Mouse (Mus musculus): Measurements from ENCODE around the gene Tlr9. TPM values are rescaled to one million over a fixed set of nuclear protein-coding genes. Genes with fewer than 3 reads are reported as not detected.

Tlr9 gene
- total RNA-seq, 2 experiments from 2014 or later, result 1.1 to 1.4 TPM

- intact Hi-C loops (cut with DNase I), result no loop called here
- peak in 1 of 2 experiments; percentile 71 for DNase-seq (ENCODE audit: extremely low spot score in 1 of 2, low spot score in 2 of 2)
Measured at GRCm38 (mm10) chr9:106226151-106226682, 3.8 kb downstream of the Tlr9 start.

- no peak for DNase-seq (ENCODE audit: extremely low spot score in 1 of 2, low spot score in 2 of 2)
- intact Hi-C loops (cut with DNase I), result no loop called here
Measured at GRCm38 (mm10) chr9:106227790-106228429, 5.5 kb downstream of the Tlr9 start.

- intact Hi-C loops (cut with DNase I), result no loop called here
- DNase-seq (ENCODE audit: extremely low spot score in 1 of 2, low spot score in 2 of 2), result no peak
Measured at GRCm38 (mm10) chr9:106230051-106230733, 7.8 kb downstream of the Tlr9 start.

- no peak for DNase-seq (ENCODE audit: extremely low spot score in 1 of 2, low spot score in 2 of 2)
- intact Hi-C loops (cut with DNase I), result no loop called here
Measured at GRCm38 (mm10) chr9:106230734-106231106, 8.3 kb downstream of the Tlr9 start.

- intact Hi-C loops (cut with DNase I), result no loop called here
- no peak for DNase-seq (ENCODE audit: extremely low spot score in 1 of 2, low spot score in 2 of 2)
Measured at GRCm38 (mm10) chr9:106231220-106231619, 8.8 kb downstream of the Tlr9 start.

- intact Hi-C loops (cut with DNase I), result no loop called here
- DNase-seq (ENCODE audit: extremely low spot score in 1 of 2, low spot score in 2 of 2), result no peak
Measured at GRCm38 (mm10) chr9:106231816-106232215, 9.4 kb downstream of the Tlr9 start.

- intact Hi-C loops (cut with DNase I), result no loop called here
Measured at GRCm38 (mm10) chr9:106232956-106233355, 10.6 kb downstream of the Tlr9 start.

GRCm38 (mm10) chr9:106233953-106234352 is 11.6 kb downstream of the Tlr9 start:
- intact Hi-C loops (cut with DNase I), result no loop called here
- DNase-seq (ENCODE audit: extremely low spot score in 1 of 2, low spot score in 2 of 2), result no peak

More at GRCm38 (mm10) chr9:106232956-106233355, 10.6 kb downstream of the Tlr9 start:
- no peak for DNase-seq (ENCODE audit: extremely low spot score in 1 of 2, low spot score in 2 of 2)

GRCm38 (mm10) chr9:106235194-106235830 is 12.9 kb downstream of the Tlr9 start:
- no peak for DNase-seq (ENCODE audit: extremely low spot score in 1 of 2, low spot score in 2 of 2)
- intact Hi-C loops (cut with DNase I), result no loop called here

- peak in 1 of 2 experiments; percentile 83 for DNase-seq (ENCODE audit: extremely low spot score in 1 of 2, low spot score in 2 of 2)
- intact Hi-C loops (cut with DNase I), result no loop called here
Measured at GRCm38 (mm10) chr9:106236156-106236817, 13.9 kb downstream of the Tlr9 start.

GRCm38 (mm10) chr9:106236818-106237211 is 14.4 kb downstream of the Tlr9 start:
- intact Hi-C loops (cut with DNase I), result no loop called here

GRCm38 (mm10) chr9:106237401-106237800 is 15.0 kb downstream of the Tlr9 start:
- DNase-seq (ENCODE audit: extremely low spot score in 1 of 2, low spot score in 2 of 2), result no peak
- intact Hi-C loops (cut with DNase I), result no loop called here

More at GRCm38 (mm10) chr9:106236818-106237211, 14.4 kb downstream of the Tlr9 start:
- DNase-seq (ENCODE audit: extremely low spot score in 1 of 2, low spot score in 2 of 2), result no peak

GRCm38 (mm10) chr9:106237878-106238277 is 15.5 kb downstream of the Tlr9 start:
- no peak for DNase-seq (ENCODE audit: extremely low spot score in 1 of 2, low spot score in 2 of 2)
- intact Hi-C loops (cut with DNase I), result no loop called here

GRCm38 (mm10) chr9:106241541-106242164 is 19.3 kb downstream of the Tlr9 start:
- DNase-seq (ENCODE audit: extremely low spot score in 1 of 2, low spot score in 2 of 2), result no peak
- intact Hi-C loops (cut with DNase I), result no loop called here

- intact Hi-C loops (cut with DNase I), result no loop called here
- DNase-seq (ENCODE audit: extremely low spot score in 1 of 2, low spot score in 2 of 2), result no peak
Measured at GRCm38 (mm10) chr9:106242813-106243488, 20.6 kb downstream of the Tlr9 start.

GRCm38 (mm10) chr9:106249550-106249949 is 27.2 kb downstream of the Tlr9 start:
- intact Hi-C loops (cut with DNase I), result no loop called here
- no peak for DNase-seq (ENCODE audit: extremely low spot score in 1 of 2, low spot score in 2 of 2)

- intact Hi-C loops (cut with DNase I), result no loop called here
- DNase-seq (ENCODE audit: extremely low spot score in 1 of 2, low spot score in 2 of 2), result peak in 1 of 2 experiments; percentile 80
Measured at GRCm38 (mm10) chr9:106250245-106250644, 27.8 kb downstream of the Tlr9 start.

GRCm38 (mm10) chr9:106251066-106251465 is 28.7 kb downstream of the Tlr9 start:
- intact Hi-C loops (cut with DNase I), result no loop called here
- DNase-seq (ENCODE audit: extremely low spot score in 1 of 2, low spot score in 2 of 2), result no peak

All from left cerebral cortex, postnatal 10 days (tissue).